Comparison of ENCODE assay signal across 22 mouse cellular contexts in genomic region chr5:109136731-109137130, GRCm38 (mm10). TPM values are rescaled to one million over a fixed set of nuclear protein-coding genes. Genes with fewer than 3 reads are reported as not detected.
"Had no signal": no experiment of that assay in that cellular context is flagged by ENCODE, and none has a peak within 500 bp of the region (broad histone marks: within the 10 kb centered on the region; RNA-seq: fewer than 3 reads in every experiment).

No protein-coding gene starts in this region.

- DNase-seq: gastrocnemius, adult 2 months; gastrocnemius, postnatal 10 days; gastrocnemius, postnatal 25 days; heart, adult 18-20 months; heart, postnatal 10 days; heart, postnatal 4 days; kidney, adult 18-20 months; kidney, adult 8-10 months; kidney, postnatal 10 days; kidney, postnatal 25 days; lung, adult 18-20 months had no signal

RNA-seq across cellular contexts. Expression of gene Vmn2r12, which starts 39.0 kb away (rescaled TPM):
- total RNA-seq: gastrocnemius, adult 2 months; gastrocnemius, postnatal 10 days; gastrocnemius, postnatal 25 days; gastrocnemius, postnatal 4 days; granulocyte monocyte progenitor cell, adult 5-6 weeks; heart, adult 18-20 months; heart, adult 8-10 months; heart, postnatal 10 days; heart, postnatal 25 days; heart, postnatal 4 days; layer of hippocampus, adult 18-20 months; layer of hippocampus, postnatal 10 days; layer of hippocampus, postnatal 25 days; left cerebral cortex, adult 2 months; left cerebral cortex, postnatal 14 days; liver, adult 2 months had no signal

RNA-seq across cellular contexts. Expression of gene Vmn2r13, which starts 55.3 kb away (rescaled TPM):
- total RNA-seq: gastrocnemius, adult 2 months; gastrocnemius, postnatal 10 days; gastrocnemius, postnatal 25 days; gastrocnemius, postnatal 4 days; granulocyte monocyte progenitor cell, adult 5-6 weeks; heart, adult 18-20 months; heart, adult 8-10 months; heart, postnatal 10 days; heart, postnatal 25 days; heart, postnatal 4 days; layer of hippocampus, adult 18-20 months; layer of hippocampus, postnatal 10 days; layer of hippocampus, postnatal 25 days; left cerebral cortex, adult 2 months; left cerebral cortex, postnatal 14 days; left cerebral cortex, postnatal 36 days; liver, adult 2 months had no signal
